Mouse (Mus musculus): Measurements from ENCODE around the gene Plekhm3.

The Plekhm3 gene

DNA sequence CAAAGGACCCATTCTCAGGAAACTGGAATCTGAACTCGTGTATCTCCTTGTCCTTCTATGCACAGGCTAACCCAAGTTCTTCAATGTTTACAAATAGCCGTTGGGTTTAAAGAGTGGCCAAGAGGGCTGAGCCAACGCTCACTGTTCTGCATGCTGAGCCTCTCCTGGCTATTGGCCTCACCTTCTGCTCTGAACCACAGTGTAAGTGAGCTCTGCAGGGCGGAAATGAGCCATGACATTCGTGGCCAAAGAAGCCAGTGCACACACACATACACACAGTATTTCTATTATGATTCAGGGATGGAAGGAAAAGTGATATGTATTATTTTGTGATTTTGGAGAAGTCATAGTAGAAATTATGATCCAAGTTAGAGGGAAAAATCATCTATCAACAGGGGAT, 138.9 kb downstream of the Plekhm3 start:
- DNase-seq, result no peak

DNA sequence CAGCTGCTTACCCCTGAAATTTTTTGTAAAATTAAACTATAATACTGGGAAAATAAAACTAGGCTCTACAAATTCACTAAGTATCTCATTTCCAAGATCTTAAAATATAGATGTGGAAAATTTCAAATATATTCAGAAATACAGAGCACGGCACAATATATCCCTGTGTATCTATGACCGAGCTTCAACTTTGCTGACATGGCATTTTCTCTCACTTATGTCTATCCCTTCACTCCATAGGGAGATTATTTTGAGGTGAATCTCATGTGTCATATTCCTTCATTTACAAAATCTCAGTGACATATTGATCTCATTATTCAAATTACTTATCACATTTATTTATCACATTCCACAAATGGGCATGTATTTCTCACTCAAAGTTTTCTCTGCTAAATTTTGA, 143.4 kb downstream of the Plekhm3 start:
- DNase-seq, result no peak

DNA sequence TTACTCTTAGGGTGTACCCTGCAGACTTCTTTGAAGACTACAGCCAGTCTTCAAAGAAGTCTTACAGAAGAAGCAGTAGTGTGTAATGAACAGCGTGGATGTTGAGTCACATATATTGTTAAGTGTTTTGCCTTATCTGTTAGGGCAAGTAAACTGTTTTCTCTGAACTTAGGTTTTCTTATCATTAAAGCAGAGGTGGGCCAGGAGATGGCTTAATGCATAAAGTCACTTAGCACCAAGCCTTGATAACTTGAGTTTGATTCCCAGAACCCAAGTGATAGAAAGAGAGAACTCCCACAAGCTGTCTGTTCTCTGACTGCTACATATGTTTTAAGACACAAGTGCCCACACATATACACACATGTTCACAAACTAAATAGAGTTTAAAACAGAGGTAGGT, 144.7 kb downstream of the Plekhm3 start:
- DNase-seq, result no peak

DNA sequence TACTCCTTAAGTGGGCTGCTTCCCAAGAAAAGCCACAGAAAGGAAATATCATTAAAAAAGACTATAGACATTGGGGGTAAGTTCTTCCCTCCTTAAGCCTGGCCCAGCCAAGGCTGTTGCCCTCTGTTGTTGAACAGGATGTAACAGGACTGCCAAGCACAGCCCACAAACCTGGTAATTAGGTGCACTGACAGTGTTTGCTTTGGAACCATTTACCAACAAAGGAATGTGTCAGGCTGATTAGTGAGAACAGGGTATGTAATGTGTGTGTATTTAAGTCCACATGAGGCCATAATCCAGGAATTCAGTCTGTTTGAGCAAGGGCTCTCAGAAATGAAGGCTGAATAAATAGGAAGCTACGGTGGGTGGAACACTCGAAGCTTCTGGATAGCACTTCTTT, 147.5 kb downstream of the Plekhm3 start:
- peak; percentile 56 for DNase-seq

DNA sequence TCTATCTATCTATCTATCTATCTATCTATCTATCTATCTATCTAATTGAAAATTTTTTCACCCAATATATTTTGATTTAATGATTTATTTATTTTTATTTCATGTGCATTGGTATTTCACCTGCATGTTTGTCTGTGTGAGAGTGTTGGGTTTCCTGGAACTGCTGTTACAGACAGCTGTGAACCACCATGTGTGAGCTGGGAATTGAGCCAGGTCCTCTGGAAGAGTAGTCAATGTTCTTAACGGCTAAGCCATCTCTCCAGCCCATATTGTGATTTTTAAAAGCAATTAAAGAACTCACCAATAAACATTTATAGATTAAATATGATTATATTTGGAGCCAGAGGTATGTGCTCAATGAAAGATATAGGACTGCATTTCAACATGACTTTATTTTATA, 148.9 kb downstream of the Plekhm3 start:
- no peak for DNase-seq

DNA sequence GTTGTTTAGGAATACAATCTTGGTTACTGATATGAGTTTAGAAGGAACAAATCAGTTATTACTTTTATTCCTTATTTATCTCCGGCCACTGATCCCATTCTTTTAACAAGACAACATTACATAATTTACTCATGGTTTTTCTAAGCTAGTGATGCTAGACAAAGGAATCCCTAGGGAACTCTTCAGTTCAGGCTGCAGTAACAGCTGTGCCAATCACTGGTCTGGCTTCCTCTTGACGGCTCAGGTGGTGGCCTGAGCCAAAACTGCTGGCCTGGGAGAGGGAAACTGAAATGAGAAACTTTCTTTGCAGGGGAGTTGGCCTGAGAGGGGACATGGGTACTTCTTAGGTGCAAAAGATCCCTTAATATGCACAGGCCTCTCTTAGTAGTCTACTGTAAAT, 151.4 kb downstream of the Plekhm3 start:
- DNase-seq, result no peak

DNA sequence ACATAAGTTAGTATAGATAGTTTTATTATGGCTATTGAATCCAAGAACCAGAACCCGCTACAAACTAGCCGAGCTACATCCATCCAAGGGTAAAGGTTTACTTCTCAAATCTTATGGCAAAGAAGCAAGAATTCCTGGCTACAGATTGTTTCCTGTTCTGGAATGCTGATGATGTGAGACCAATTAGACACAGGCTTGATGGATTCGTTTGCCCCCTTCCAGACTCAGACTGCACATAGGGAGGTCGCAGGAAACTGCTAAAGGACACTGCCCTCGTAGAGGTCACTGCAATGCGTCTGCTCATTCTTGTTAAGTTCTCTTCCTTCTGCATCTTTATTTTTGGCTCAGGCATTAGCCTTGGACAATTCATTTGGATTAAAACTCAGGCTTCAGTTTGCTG, 154.0 kb downstream of the Plekhm3 start:
- DNase-seq, result no peak

DNA sequence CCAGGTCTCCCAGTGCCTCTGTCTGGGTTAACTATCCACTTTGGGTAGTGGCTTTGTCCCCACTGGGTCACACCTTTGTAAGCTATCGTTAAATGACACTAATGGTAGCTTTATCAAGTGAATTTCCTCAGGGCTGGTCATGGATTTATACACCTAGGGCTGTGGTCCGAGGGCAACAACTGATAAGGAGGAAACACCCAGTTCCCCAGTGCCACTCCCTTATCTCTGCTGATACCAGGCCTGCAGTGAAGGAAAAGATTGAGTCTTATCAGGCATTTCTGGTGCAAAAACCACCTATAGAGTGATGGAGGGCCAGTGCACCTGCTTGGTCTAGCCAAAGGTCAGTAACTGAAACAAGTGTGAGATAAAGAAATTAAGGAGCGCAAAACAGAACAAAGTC, 159.0 kb downstream of the Plekhm3 start:
- DNase-seq, result no peak

DNA sequence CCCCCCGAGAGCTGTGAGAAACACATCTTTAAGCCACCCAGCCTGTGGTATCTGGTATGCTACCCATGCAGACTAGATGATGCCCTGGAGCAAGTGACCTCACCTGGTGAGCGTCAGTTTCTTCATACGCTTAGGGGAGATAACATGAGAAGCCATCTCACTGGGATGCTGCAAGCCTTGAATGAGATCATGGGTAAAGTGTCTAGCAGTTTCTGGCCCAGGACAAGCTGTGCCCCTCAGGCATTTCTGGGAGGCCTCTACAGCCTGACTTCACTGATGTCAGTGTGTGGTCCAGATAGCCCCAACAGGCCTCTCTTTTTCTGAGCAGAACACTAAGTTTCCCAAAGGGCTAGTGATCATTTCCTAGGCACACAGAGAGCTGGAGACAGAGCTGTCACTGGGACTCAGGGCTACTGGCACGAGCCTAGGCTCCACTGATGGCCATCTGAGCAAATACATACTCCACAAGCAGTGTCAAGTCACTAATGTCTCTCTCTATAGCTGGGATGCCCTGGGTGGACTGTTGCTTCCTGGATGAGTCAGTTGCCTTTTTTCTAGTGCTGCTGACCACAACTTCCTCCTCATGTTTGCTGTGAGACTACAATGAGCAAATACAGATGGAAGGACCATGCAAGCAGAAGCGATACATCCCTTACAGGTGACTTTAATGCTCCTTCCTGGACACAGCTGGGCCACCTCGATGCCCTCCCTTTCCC, 159.6 kb downstream of the Plekhm3 start:
- no peak for DNase-seq

DNA sequence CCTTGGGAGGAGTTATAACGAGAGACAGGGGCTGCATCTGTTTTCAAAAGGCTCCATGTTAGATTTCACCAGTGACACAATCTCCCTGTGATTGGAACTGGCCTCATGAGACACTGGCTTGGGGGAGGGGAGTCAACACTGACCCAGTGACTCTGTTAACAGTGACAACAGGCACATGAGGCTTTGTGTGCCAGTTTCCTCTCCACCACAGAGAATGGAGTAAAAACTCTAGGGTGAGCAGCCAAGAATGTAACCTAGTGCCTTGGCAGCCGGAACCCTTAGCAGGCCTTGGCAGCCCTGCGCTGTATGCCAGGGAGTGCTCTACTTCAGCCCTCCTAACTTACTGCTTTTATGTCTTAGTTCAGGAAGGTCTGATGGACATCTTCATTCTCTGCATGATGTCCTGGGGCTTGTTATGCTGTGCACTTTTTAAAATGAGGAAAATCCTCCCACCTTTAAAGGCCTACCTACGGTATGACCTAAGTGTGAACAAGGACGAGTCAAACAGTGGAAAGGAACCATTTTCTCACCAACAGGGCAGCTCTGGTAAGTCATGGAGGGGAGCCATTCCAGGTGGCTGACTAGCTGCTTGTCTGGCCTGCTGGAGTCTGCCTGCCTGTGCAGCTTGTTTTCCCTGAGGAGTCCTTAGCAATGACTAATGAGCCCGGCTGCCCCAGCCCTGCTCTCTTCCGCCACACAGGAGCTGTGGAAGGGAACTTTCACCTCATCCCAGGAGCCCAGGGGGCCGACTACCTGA, 161.2 kb downstream of the Plekhm3 start:
- DNase-seq, result no peak

DNA sequence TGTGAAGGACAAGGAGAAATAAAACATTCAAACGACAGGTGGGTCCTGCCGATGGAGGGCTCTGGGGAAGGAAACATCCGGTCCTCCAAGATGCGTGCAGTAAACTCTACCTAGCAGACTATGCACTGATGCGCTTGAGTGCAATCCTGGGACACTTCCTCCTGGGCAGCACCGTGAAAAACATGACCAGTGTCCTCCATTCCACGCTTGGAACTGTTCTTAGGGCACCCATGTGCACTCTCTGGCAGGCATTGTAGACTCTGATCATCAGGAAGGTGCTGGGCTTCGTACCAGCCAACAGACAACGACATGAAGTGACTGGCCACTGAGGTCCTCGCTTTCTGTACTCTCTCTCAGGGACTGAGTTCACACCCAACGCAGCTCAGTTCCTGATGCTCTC, 162.5 kb downstream of the Plekhm3 start:
- no peak for DNase-seq

DNA sequence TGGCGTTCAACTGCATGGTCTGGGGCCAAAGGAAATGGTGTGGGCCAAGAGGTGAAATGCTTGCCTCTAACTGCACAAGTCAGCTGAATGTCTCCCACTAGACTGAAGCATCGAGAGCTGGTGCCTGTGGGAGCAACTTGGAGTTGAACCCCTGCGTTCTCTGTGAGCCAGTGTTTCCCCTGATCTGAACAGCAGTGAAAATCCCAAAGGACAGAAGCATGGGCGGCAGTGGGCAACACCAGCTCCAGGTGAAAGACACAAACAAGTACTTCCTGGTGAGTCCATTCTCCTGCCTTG, 163.4 kb downstream of the Plekhm3 start:
- no peak for DNase-seq

DNA sequence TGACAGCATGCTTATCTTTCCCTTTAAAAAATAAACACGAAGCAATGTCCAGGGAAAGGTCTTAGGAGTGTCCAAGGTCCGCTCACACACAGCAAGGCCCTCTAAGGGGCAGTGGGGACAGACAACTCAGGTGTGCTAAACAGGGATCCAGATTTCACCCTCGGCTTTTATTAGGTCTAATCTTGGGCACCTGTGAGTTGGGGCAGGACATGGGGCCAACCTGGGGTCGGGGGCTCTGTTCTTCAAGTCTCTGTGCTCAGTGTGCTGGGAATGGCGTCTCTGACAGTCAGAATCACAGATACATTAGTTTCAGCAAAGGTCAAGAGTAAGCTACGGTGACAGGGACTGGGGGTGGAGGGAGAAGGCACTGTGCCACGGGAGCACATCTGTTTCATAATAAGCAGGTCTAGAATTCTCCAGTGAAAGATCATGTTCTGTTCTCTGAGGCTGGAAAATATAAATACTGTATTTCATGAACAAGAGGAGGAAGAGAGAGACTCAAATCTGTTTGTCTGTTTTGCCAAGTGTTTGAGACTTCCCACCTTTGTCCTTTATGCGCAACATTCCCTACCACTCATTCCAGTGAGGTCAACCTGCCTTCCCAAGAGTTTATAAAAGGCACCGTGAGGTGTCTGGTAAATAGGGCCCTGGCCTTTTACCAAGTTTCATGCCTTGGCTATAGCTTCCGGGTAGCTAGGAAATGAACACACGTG, 163.9 kb downstream of the Plekhm3 start:
- peak; percentile 36 for DNase-seq

DNA sequence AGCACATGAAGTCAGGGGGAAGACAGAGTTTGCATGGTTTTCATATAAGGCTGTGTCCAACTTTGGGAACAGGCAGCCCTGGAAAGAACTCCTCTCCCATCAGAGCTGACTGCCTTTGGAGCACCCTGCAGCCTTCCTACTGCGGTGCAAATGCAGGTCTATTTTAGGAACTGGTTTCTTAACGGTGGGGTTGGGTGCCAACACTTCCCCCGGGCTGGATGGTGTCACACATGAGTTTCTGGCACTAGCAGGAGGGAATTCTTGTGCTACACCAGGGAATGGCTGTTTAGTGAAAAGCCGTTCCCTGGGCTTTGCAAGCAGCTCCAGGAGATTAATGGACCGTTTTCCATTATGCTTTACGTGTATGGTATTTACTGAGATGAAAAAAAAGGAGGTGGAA, 164.8 kb downstream of the Plekhm3 start:
- peak; percentile 45 for DNase-seq

DNA sequence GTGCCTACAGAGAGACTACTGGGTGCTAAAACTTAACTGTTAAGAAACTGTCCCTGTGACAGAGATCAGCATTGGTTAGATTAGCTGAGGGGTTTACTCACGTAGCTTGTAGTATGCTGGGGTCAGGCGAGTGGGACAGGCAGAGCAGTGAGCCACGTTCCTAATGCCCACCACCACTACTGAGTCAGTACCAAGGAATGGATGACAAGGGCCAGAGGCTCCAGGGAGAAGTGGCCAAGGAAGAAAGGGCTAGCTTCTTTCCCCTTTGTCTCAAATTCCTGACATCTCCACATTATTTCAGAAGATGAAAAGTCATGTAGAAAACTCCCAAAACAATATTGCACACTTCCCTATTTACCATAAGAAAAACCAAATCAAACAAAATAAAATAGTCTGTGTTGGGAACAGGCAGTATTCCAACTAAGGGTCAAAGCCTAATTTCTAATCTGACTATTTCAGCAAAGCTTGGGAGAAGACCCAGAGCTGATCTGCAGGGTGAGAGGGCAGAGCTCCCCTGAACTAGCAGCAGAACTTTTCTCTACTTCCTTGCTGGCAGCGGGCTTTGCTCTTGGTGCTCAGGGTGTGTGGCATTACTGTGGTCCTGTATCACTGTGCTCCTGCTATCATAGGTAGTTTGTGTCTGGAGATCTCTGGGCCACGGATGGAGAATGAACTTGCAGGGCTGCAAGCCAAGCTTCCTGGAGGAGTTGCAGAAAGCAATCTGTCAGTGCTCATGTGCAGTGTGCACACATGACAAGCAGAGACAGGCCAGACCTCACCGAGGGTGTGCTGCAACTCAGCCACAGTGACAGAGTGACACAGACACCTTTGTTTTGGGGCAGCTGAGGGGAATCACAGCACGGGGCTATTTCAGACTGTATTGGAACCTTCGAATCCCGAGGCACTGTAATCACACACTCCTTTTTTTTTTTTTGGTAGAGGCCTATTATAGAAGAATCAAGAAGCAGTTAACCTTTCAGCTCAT, 165.5 kb downstream of the Plekhm3 start:
- no peak for DNase-seq

DNA sequence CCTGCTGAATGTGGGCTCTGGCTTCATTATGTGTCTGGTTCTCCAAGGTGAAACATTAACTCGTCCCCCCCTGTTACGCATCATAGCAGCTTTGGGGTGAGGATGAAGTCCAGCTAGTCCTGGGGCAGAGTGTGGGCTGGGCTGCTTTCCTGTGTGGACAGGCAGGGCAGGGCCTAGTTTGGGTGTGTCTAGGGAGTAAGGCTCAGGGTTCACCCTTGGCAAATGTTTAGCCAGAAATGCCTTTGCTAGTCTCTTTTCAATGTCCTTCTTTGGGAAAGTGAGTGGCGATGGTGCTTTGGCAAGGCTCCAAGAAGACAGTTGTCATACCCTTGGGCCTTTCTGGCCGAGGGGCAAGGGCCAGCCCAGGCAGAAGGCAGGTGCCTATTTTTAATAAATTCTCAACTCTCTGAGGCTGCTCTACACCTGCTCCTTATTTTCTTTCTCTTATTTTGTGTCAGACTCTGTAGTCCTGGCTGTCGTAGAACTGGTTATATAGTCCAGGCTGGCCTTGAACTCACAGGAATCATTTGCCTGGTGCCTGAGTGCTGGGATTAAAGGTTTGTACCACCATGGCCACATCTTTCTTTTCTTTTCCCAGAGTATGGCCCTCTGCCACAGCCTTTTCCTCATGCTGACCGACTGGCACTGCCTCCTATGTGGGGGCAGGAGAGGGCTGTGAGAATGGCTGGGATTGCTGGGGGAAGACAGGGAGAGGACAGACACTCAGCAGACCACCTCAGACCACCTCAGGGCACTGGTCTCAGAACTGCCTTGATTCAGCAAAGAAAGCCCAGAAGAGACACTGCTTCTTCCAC, 168.7 kb downstream of the Plekhm3 start:
- peak; percentile 91 for DNase-seq

DNA sequence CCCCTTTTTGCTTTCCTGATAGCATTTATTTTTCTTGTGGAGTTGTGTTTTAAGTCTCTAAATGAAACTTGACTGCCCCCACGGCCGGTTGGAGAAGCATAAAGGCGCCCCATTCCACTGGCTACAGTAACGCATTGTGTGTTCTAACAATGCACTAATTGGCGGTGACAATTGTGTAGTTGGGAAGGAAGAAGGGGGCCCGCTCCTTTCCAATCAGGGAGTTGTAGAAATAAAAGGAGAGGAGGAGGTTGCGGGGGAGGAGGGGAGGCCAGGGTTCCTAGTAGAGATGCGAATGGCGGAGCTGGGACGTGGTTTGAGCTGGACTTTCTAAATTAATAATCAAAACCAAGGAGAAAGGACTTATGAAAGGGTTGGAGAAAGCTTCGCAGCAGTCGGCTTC, 176.8 kb downstream of the Plekhm3 start:
- DNase-seq, result no peak

DNA sequence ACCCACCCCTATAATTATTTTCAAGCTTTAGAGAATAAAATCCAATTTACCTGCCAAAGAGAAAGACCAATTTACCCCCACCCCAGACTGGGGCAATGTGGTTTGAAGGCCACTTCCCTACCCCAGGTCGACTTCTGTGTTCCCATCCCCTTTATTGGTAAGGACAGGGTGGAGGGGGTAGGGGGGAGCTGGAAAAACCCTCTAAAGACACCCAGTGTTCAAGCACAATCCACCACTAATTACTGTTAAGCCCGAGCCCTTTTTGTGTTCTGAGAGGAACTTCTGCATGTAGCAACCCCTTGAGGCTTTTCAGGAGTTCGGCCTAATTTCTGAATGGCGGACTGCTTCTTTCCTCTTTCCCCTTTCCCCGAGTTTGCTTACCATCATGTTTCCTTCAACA, 177.2 kb downstream of the Plekhm3 start:
- DNase-seq, result no peak

DNA sequence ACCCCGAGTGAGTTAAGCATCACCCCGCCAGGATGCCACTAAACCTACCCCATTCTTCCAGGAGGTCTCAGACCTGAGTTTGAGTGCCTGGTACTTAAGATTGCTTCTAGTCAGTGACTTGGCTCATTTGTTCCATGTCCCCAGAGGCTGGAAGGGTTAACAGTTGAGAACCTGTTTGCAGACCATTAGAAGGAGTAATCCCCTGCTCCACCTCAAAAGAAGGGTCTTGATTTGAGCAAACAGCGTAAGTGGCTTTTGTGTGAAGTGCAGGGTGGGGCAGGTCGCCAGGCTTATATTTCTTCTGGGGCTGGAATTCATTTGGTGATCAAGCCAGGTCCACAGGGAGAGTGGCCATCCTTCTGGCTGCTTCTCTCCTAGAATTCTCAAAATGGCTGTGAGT, 183.3 kb downstream of the Plekhm3 start:
- DNase-seq, result no peak

DNA sequence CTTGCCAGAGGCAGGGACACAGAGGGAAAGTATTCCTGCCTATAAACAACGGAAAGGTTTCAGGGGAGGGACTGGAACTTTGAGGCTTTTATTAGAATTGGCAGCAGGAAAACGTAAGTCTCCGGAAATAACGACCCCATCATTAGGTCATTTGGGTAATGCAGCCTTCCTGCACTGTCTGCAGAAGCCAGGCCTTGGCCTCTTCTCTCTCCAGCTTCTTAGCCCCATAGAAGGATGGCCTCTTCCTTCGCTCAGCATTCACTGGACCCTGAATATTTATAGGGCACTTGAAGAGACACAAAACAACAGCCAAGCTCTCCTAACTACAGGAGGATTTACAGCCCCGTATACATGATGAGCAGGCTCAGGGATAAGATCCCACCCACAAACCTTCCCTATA, 186.5 kb downstream of the Plekhm3 start:
- DNase-seq, result no peak

DNA sequence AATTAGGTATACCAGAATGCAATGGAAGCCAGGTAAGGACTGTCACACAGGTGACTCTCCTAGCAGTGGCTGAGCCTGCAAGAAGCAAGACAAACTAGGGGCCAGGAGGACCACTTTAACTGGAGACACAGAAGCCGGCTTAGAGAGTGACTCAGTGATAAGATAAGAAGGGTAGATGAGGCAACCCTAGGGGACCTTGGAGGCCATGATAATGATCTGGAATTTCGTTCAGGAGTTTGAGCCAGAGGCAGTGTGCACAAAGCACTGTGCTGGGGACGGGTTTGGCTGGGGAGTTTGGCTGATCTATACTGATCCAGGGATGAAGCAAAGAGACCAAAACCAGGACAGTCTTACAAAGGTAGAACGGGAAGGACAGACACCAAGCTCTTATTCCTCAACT, 195.0 kb downstream of the Plekhm3 start:
- DNase-seq, result no peak

DNA sequence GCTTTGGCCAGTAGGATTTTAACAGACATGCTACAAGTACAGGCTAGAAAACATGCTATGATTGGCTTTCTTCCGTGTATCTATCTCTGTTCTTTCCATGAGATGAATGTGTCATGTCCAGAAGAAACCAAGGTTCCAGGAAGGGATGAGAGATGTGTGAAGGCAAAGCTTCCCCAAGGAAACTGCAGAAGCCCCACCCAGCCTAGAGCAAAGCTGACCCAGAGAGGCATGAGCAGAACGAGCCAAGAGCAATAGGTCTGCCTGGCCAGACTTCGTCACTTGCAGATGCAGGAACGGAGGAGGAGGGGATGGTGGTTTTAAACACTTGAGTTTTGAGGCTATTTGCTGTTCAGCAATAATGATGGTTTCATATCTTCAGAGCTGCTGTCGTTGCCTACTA, 198.9 kb downstream of the Plekhm3 start:
- no peak for DNase-seq

All from kidney, postnatal 14 days (tissue).